Mouse (Mus musculus): ENCODE data around the gene H2afy.

GRCm38 (mm10) chr13:56155048-56155447, 18.9 kb upstream of the H2afy start:
- TF ChIP-seq CTCF (IDR thresholded peaks at IDR 0.05; ENCODE audit: low read depth, low read length) (no peak), POLR2A (IDR thresholded peaks at IDR 0.05; ENCODE audit: insufficient read depth, low read length) (no peak)
